Mouse (Mus musculus) CH12.LX (cell line): ENCODE measurements around the gene Sf3a2. TPM values are rescaled to one million over a fixed set of nuclear protein-coding genes. Genes with fewer than 3 reads are reported as not detected.

Source experiments
- DNase-seq: peaks from one replicate; pipeline ENCODE4 v3.0.0-alpha.2; 2013; ENCODE audit errors: extremely low read depth
- H3K27ac ChIP-seq: 2 replicates; pipeline ENCODE4 v1.5.1; 2012; ENCODE audit warnings: low read depth, mild to moderate bottlenecking, control low read depth, moderate library complexity; ENCODE audit not compliant: insufficient read depth
- H3K27me3 ChIP-seq: replicated peaks from 2 replicates; pipeline ENCODE3; 2012; ENCODE audit warnings: inconsistent platforms
- H3K36me3 ChIP-seq, 2 experiments: replicated peaks in 1 of 2; 2 replicates each; pipeline versions ENCODE3 to v1.6.1; 2012; ENCODE audit warnings: inconsistent platforms in 1 of 2, low read length in 1 of 2, mild to moderate bottlenecking in 1 of 2, mixed read lengths in 1 of 2, moderate library complexity in 1 of 2; ENCODE audit not compliant: control insufficient read depth in 1 of 2, insufficient read depth in 1 of 2
- H3K4me1 ChIP-seq, 2 experiments: 2 replicates each; pipeline ENCODE4 v1.6.1; 2012; ENCODE audit warnings: inconsistent platforms in 1 of 2, moderate library complexity in 1 of 2; ENCODE audit not compliant: insufficient read depth in 2 of 2, control insufficient read depth in 1 of 2
- H3K4me2 ChIP-seq: 2 replicates; pipeline ENCODE4 v1.6.1; 2012; ENCODE audit warnings: low read depth, mild to moderate bottlenecking, control low read depth; ENCODE audit not compliant: poor library complexity, insufficient read depth, severe bottlenecking
- H3K4me3 ChIP-seq, 3 experiments: fragments of 150-350 bp in 1 of 3; sonication (generic) in 1 of 3; replicated peaks in 1 of 3; 2 replicates each; pipeline versions ENCODE3 to v1.5.1; 2011 to 2012; ENCODE audit warnings: low read depth in 2 of 3, low read length in 2 of 3, mild to moderate bottlenecking in 2 of 3, moderate library complexity in 2 of 3, control low read depth in 1 of 3, improper control_type of control experiment in 1 of 3, inconsistent platforms in 1 of 3, mixed read lengths in 1 of 3; ENCODE audit not compliant: poor library complexity in 1 of 3
- H3K79me2 ChIP-seq: replicated peaks from 2 replicates; pipeline ENCODE4 v1.6.1; 2012; ENCODE audit warnings: mild to moderate bottlenecking, moderate library complexity; ENCODE audit not compliant: control insufficient read depth, poor library complexity, insufficient read depth, severe bottlenecking; ENCODE audit errors: extremely low read depth
- H3K9ac ChIP-seq: 2 replicates; pipeline ENCODE4 v1.6.1; 2012; ENCODE audit warnings: low read depth, mild to moderate bottlenecking, control low read depth, moderate library complexity; ENCODE audit not compliant: insufficient read depth
- H3K9me3 ChIP-seq: replicated peaks from 2 replicates; pipeline ENCODE3; 2012; ENCODE audit warnings: low read length, inconsistent platforms, mixed read lengths
- BHLHE40 ChIP-seq: IDR thresholded peaks from 2 replicates; pipeline ENCODE4 v1.6.1; 2011; ENCODE audit warnings: mild to moderate bottlenecking, low read depth, low read length, improper control_type of control experiment
- CHD1 ChIP-seq: IDR thresholded peaks from 2 replicates; pipeline ENCODE4 v1.6.1; 2012; ENCODE audit warnings: low read depth, low read length, improper control_type of control experiment, inconsistent platforms
- CHD2 ChIP-seq: IDR thresholded peaks from 2 replicates; pipeline ENCODE4 v1.6.1; 2011; ENCODE audit warnings: low read length, improper control_type of control experiment
- CTCF ChIP-seq, 2 experiments: IDR thresholded peaks in 1 of 2; conservative IDR thresholded peaks in 1 of 2; 2 replicates each; pipeline ENCODE4 v1.5.1; 2011 to 2012; ENCODE audit warnings: low read depth in 2 of 2, low read length in 2 of 2, improper control_type of control experiment in 1 of 2, inconsistent platforms in 1 of 2, mild to moderate bottlenecking in 1 of 2, moderate library complexity in 1 of 2
- ELF1 ChIP-seq: IDR thresholded peaks from 2 replicates; pipeline ENCODE4 v1.6.1; 2014; ENCODE audit warnings: low read depth, mild to moderate bottlenecking, inconsistent platforms, low read length, improper control_type of control experiment
- EP300 ChIP-seq: IDR thresholded peaks from 2 replicates; pipeline ENCODE4 v1.6.1; 2011; ENCODE audit warnings: low read length, improper control_type of control experiment
- ETS1 ChIP-seq: conservative IDR thresholded peaks from 2 replicates; pipeline ENCODE4 v1.6.1; 2012; ENCODE audit warnings: low read depth, mild to moderate bottlenecking, inconsistent platforms, low read length, improper control_type of control experiment, moderate library complexity
- HCFC1 ChIP-seq: IDR thresholded peaks from 2 replicates; pipeline ENCODE4 v1.6.1; 2012; ENCODE audit warnings: low read depth, mild to moderate bottlenecking, inconsistent platforms, low read length, improper control_type of control experiment
- IRF4 ChIP-seq: IDR thresholded peaks from 2 replicates; pipeline ENCODE4 v1.6.1; 2014; ENCODE audit warnings: low read depth, mild to moderate bottlenecking, inconsistent platforms, low read length, improper control_type of control experiment
- JUN ChIP-seq: IDR thresholded peaks from 2 replicates; pipeline ENCODE4 v1.6.1; 2011; ENCODE audit warnings: low read depth, mild to moderate bottlenecking, low read length, improper control_type of control experiment, moderate library complexity; ENCODE audit not compliant: insufficient read depth
- JUND ChIP-seq: conservative IDR thresholded peaks from 2 replicates; pipeline ENCODE4 v1.6.1; 2011; ENCODE audit warnings: low read depth, low read length, improper control_type of control experiment
- KAT2A ChIP-seq: IDR thresholded peaks from 2 replicates; pipeline ENCODE4 v1.6.1; 2012; ENCODE audit warnings: low read length, improper control_type of control experiment, inconsistent platforms; ENCODE audit not compliant: insufficient replicate concordance
- MAX ChIP-seq: IDR thresholded peaks from 2 replicates; pipeline ENCODE4 v1.6.1; 2011; ENCODE audit warnings: low read length, improper control_type of control experiment
- MAZ ChIP-seq: IDR thresholded peaks from 2 replicates; pipeline ENCODE4 v1.6.1; 2012; ENCODE audit warnings: low read depth, mild to moderate bottlenecking, inconsistent platforms, low read length, improper control_type of control experiment, moderate library complexity
- MEF2A ChIP-seq: IDR thresholded peaks from 2 replicates; pipeline ENCODE4 v1.6.1; 2014; ENCODE audit warnings: low read depth, mild to moderate bottlenecking, inconsistent platforms, low read length, improper control_type of control experiment, borderline replicate concordance
- MYC ChIP-seq: IDR thresholded peaks from 2 replicates; pipeline ENCODE4 v1.6.1; 2011; ENCODE audit warnings: low read depth, mild to moderate bottlenecking, improper control_type of control experiment, low read length
- NRF1 ChIP-seq: IDR thresholded peaks from 2 replicates; pipeline ENCODE4 v1.6.1; 2014; ENCODE audit warnings: low read depth, mild to moderate bottlenecking, inconsistent platforms, low read length, improper control_type of control experiment, moderate library complexity
- PAX5 ChIP-seq: IDR thresholded peaks from 2 replicates; pipeline ENCODE4 v1.6.1; 2012; ENCODE audit warnings: low read length, inconsistent platforms, mixed read lengths
- POLR2A ChIP-seq: IDR thresholded peaks from 2 replicates; pipeline ENCODE4 v1.6.1; 2011; ENCODE audit warnings: low read depth, mild to moderate bottlenecking, improper control_type of control experiment, low read length
- POLR2AphosphoS2 ChIP-seq: IDR thresholded peaks from 2 replicates; pipeline ENCODE4 v1.6.1; 2011; ENCODE audit warnings: low read depth, low read length, improper control_type of control experiment
- RCOR1 ChIP-seq: conservative IDR thresholded peaks from 2 replicates; pipeline ENCODE4 v1.6.1; 2012; ENCODE audit warnings: low read depth, mild to moderate bottlenecking, inconsistent platforms, low read length, improper control_type of control experiment
- SIN3A ChIP-seq: IDR thresholded peaks from 2 replicates; pipeline ENCODE4 v1.6.1; 2012; ENCODE audit warnings: low read length, improper control_type of control experiment, inconsistent platforms
- SMC3 ChIP-seq: IDR thresholded peaks from 2 replicates; pipeline ENCODE4 v1.6.1; 2011; ENCODE audit warnings: low read depth, low read length, improper control_type of control experiment
- TCF12 ChIP-seq: IDR thresholded peaks from 2 replicates; pipeline ENCODE4 v1.6.1; 2014; ENCODE audit warnings: low read depth, mild to moderate bottlenecking, inconsistent platforms, low read length, improper control_type of control experiment
- USF1 ChIP-seq: IDR thresholded peaks from 2 replicates; pipeline ENCODE4 v1.6.1; 2014; ENCODE audit warnings: low read depth, mild to moderate bottlenecking, inconsistent platforms, low read length, improper control_type of control experiment
- ZC3H11A ChIP-seq: IDR thresholded peaks from 2 replicates; pipeline ENCODE4 v1.6.1; 2012; ENCODE audit warnings: low read depth, mild to moderate bottlenecking, inconsistent platforms, low read length, improper control_type of control experiment
- ZKSCAN1 ChIP-seq: IDR thresholded peaks from 2 replicates; pipeline ENCODE4 v1.6.1; 2012; ENCODE audit warnings: low read depth, inconsistent platforms, low read length, improper control_type of control experiment, borderline replicate concordance
- ZNF384 ChIP-seq: IDR thresholded peaks from 2 replicates; pipeline ENCODE4 v1.6.1; 2012; ENCODE audit warnings: low read depth, low read length, improper control_type of control experiment, inconsistent platforms
- dilution Hi-C: fragments of 300-500 bp; cut with MboI; formaldehyde crosslinking; loops from 2 replicates; pipeline ENCODE4 v1.14.3; 2020; ENCODE audit warnings: low sequenced_read_pairs; ENCODE audit not compliant: extremely low pct_unique_long_range_greater_than_20kb, extremely low pct_ligation_motif_present
- in situ Hi-C: fragments of 300-500 bp; cut with MboI; formaldehyde crosslinking; loops from 3 replicates; pipeline ENCODE4 v1.14.3; 2019; ENCODE audit warnings: low sequenced_read_pairs, low pct_ligation_motif_present, low pct_unique_long_range_greater_than_20kb, mixed read lengths
- polyA plus RNA-seq: library from polyadenylated mRNA; unstranded; fragments of >175 nt; gene quantifications from 2 replicates; pipeline ENCODE4 v1.2.1, GENCODE M21; 2012; ENCODE audit warnings: low read depth; ENCODE audit not compliant: insufficient read length
- total RNA-seq, 2 experiments: library from RNA; depleted of rRNA; stranded (reverse); fragments of 300-350 nt in 1 of 2; fragments of >200 nt in 1 of 2; gene quantifications; 2 replicates each; pipeline ENCODE4 v1.2.3; 2012 to 2014

The Sf3a2 gene
- total and polyA plus RNA-seq, 3 experiments = 12.4 to 153 (median 29.0) TPM

GRCm38 (mm10) chr10:80842334-80842733 is 44.3 kb downstream of the Sf3a2 start:
- H3K36me3 ChIP-seq = no peaks in the 10 kb centered on the region
- no peak overlapping the region for H3K4me3 ChIP-seq
- H3K4me2 ChIP-seq = no peak overlapping the region
- dilution Hi-C loops (no loop called here), in situ Hi-C loops (no loop called here)
- H3K9me3 ChIP-seq = no peaks in the 10 kb centered on the region
- DNase-seq = no peak
- H3K79me2 ChIP-seq = no peaks in the 10 kb centered on the region
- TF ChIP-seq POLR2A = no peak
- no peak for TF ChIP-seq TCF12
- no peak for TF ChIP-seq CTCF (conservative IDR thresholded peaks at IDR 0.05 in 1 of 2, IDR thresholded peaks at IDR 0.05 in 1 of 2; ENCODE audit: low read depth in 2 of 2, low read length in 2 of 2)
- no peak for TF ChIP-seq MAX
- no peak for TF ChIP-seq ELF1
- TF ChIP-seq ZNF384 = no peak
- TF ChIP-seq MAZ = no peak
- TF ChIP-seq PAX5 = no peak
- no peak for TF ChIP-seq HCFC1
- TF ChIP-seq RCOR1 = no peak
- TF ChIP-seq BHLHE40 = no peak
- no peak for TF ChIP-seq USF1
- TF ChIP-seq CHD2 = no peak
- no peak for TF ChIP-seq POLR2AphosphoS2
- TF ChIP-seq ETS1 = no peak
- no peak for TF ChIP-seq MEF2A
- no peak for TF ChIP-seq KAT2A
- no peak for TF ChIP-seq JUN
- TF ChIP-seq CHD1 = no peak
- no peak overlapping the region for H3K27ac ChIP-seq
- peaks cover 0 to 8% of the 10 kb centered on the region in 2 experiments; a peak in 1 of 4 replicates for H3K4me1 ChIP-seq
- H3K9ac ChIP-seq = no peak overlapping the region
- H3K27me3 ChIP-seq = peaks cover 50% of the 10 kb centered on the region

- Histone ChIP-seq H3K36me3 (no peaks in the 10 kb centered on the region), H3K79me2 (no peaks in the 10 kb centered on the region), H3K27ac (no peak overlapping the region), H3K4me3 (no peak overlapping the region), H3K4me1 (peaks cover 0 to 11% of the 10 kb centered on the region in 2 experiments; a peak in 2 of 4 replicates), H3K4me2 (no peak overlapping the region), H3K27me3 (peaks cover 47% of the 10 kb centered on the region), H3K9me3 (no peaks in the 10 kb centered on the region), H3K9ac (no peak overlapping the region)
- no peak for DNase-seq
- dilution Hi-C loops = no loop called here
- TF ChIP-seq IRF4 (no peak), CTCF (conservative IDR thresholded peaks at IDR 0.05 in 1 of 2, IDR thresholded peaks at IDR 0.05 in 1 of 2; ENCODE audit: low read depth in 2 of 2, low read length in 2 of 2) (no peak), MEF2A (no peak), KAT2A (no peak), ETS1 (no peak), NRF1 (no peak), SMC3 (no peak), EP300 (no peak), MAZ (no peak), SIN3A (no peak), PAX5 (no peak), HCFC1 (no peak), USF1 (no peak), ZKSCAN1 (no peak), MYC (no peak), CHD1 (no peak), JUND (no peak), CHD2 (no peak), ZC3H11A (no peak), POLR2A (no peak)
- in situ Hi-C loops = no loop called here
These were observed 45.3 kb downstream of the Sf3a2 start for GRCm38 (mm10) chr10:80843087-80843930.
